Mouse (Mus musculus) limb, embryonic 13.5 days (tissue): ENCODE measurements around the gene Ndufb10. TPM values are rescaled to one million over a fixed set of nuclear protein-coding genes. Genes with fewer than 3 reads are reported as not detected.

Source experiments
- ATAC-seq: fragments of 200-750 bp; cut with Nextera tagmentation; 2 replicates; pipeline ENCODE4 v1.8.0; 2017; ENCODE audit warnings: low read depth, moderate number of reproducible peaks, moderate TSS enrichment; ENCODE audit not compliant: low FRiP score
- H3K27ac ChIP-seq: fragments of 300-500 bp; sonication (generic); 2 replicates; pipeline ENCODE4 v1.5.1; 2015; ENCODE audit warnings: inconsistent platforms, mild to moderate bottlenecking, moderate library complexity
- H3K27me3 ChIP-seq: fragments of 300-500 bp; sonication (generic); 2 replicates; pipeline ENCODE4 v1.6.1; 2015; ENCODE audit warnings: mild to moderate bottlenecking, inconsistent platforms
- H3K36me3 ChIP-seq: fragments of 300-500 bp; sonication (generic); 2 replicates; pipeline ENCODE4 v1.6.1; 2015; ENCODE audit warnings: inconsistent platforms, mild to moderate bottlenecking, moderate library complexity
- H3K4me1 ChIP-seq: fragments of 300-500 bp; sonication (generic); 2 replicates; pipeline ENCODE4 v1.6.1; 2015; ENCODE audit warnings: inconsistent platforms
- H3K4me2 ChIP-seq: fragments of 300-500 bp; sonication (generic); replicated peaks from 2 replicates; pipeline ENCODE4 v1.6.1; 2015; ENCODE audit warnings: inconsistent platforms, mild to moderate bottlenecking, moderate library complexity
- H3K4me3 ChIP-seq: fragments of 300-500 bp; sonication (generic); 2 replicates; pipeline ENCODE4 v1.5.1; 2015; ENCODE audit warnings: moderate library complexity, mild to moderate bottlenecking, inconsistent platforms
- H3K9ac ChIP-seq: fragments of 300-500 bp; sonication (generic); 2 replicates; pipeline ENCODE4 v1.6.1; 2015; ENCODE audit warnings: mild to moderate bottlenecking, inconsistent platforms
- H3K9me3 ChIP-seq: fragments of 300-500 bp; sonication (generic); 2 replicates; pipeline ENCODE4 v1.6.1; 2016; ENCODE audit warnings: inconsistent platforms
- WGBS: fragments of 180-500 bp; shearing (Covaris S2); methylation state at CpG from one replicate; pipeline ENCODE4 v1.1.7; 2015; 5-methylcytosine and 5-hydroxymethylcytosine counted together
- polyA plus RNA-seq: library from polyadenylated mRNA; unstranded; fragments of >200 nt; fragmentation: Nextera tagmentation; extraction: Ambion mirVana; gene quantifications from 2 replicates; pipeline ENCODE4 v1.2.1, GENCODE M21; 2015

Gene Ndufb10
- polyA plus RNA-seq, 1 experiment from 2014 or later: 206 TPM

GRCm38 (mm10) chr17:24745526-24746497, 21.5 kb upstream of the Ndufb10 start:
- Histone ChIP-seq H3K9me3 (no peaks in the 10 kb centered on the region), H3K36me3 (peaks cover 15% of the 10 kb centered on the region; the same call in 1 of the 2 replicates), H3K4me2 (no peak overlapping the region), H3K27me3 (peaks cover 11% of the 10 kb centered on the region), H3K27ac (no peak overlapping the region), H3K9ac (no peak overlapping the region), H3K4me3 (no peak overlapping the region), H3K4me1 (peaks cover 12% of the 10 kb centered on the region)
- peak; percentile 55; the same call in 1 of the 2 replicates for ATAC-seq
- WGBS: 21% methylated on average over 7 of the region's 7 CpGs

GRCm38 (mm10) chr17:24744381-24744780, 20.1 kb upstream of the Ndufb10 start:
- Histone ChIP-seq H3K36me3 (peaks cover 24% of the 10 kb centered on the region), H3K4me3 (no peak overlapping the region), H3K4me2 (no peak overlapping the region), H3K9me3 (no peaks in the 10 kb centered on the region), H3K9ac (no peak overlapping the region), H3K27ac (no peak overlapping the region), H3K4me1 (peaks cover 12% of the 10 kb centered on the region), H3K27me3 (no peaks in the 10 kb centered on the region)
- no peak for ATAC-seq
- WGBS: 75% methylated on average over 3 of the region's 3 CpGs

- H3K36me3 ChIP-seq: peaks cover 27% of the 10 kb centered on the region
- no peak overlapping the region for H3K9ac ChIP-seq
- no peak overlapping the region for H3K27ac ChIP-seq
- H3K9me3 ChIP-seq: no peaks in the 10 kb centered on the region
- H3K4me2 ChIP-seq: no peak overlapping the region
- 71% methylated on average over 5 of the region's 5 CpGs for WGBS
- H3K4me1 ChIP-seq: peaks cover 12% of the 10 kb centered on the region
- no peak overlapping the region for H3K4me3 ChIP-seq
- no peak for ATAC-seq
- no peaks in the 10 kb centered on the region for H3K27me3 ChIP-seq
Measured at GRCm38 (mm10) chr17:24743896-24744295, 19.6 kb upstream of the Ndufb10 start.

GRCm38 (mm10) chr17:24742307-24742706, 18.0 kb upstream of the Ndufb10 start:
- H3K27me3 ChIP-seq: no peaks in the 10 kb centered on the region
- 83% methylated on average over 8 of the region's 8 CpGs for WGBS
- no peak for ATAC-seq
- H3K4me1 ChIP-seq: peaks cover 14% of the 10 kb centered on the region
- peaks cover 27% of the 10 kb centered on the region for H3K36me3 ChIP-seq
- no peak overlapping the region for H3K9ac ChIP-seq
- no peak overlapping the region for H3K4me3 ChIP-seq
- H3K27ac ChIP-seq: no peak overlapping the region
- no peak overlapping the region for H3K4me2 ChIP-seq
- no peaks in the 10 kb centered on the region for H3K9me3 ChIP-seq

GRCm38 (mm10) chr17:24739926-24740325, 15.6 kb upstream of the Ndufb10 start:
- no peak overlapping the region for H3K4me2 ChIP-seq
- no peaks in the 10 kb centered on the region for H3K27me3 ChIP-seq
- H3K4me1 ChIP-seq: peaks cover 17% of the 10 kb centered on the region
- H3K9me3 ChIP-seq: no peaks in the 10 kb centered on the region
- no peak overlapping the region for H3K9ac ChIP-seq
- H3K27ac ChIP-seq: no peak overlapping the region
- no peak overlapping the region for H3K4me3 ChIP-seq
- 81% methylated on average over 8 of the region's 8 CpGs for WGBS
- no peak for ATAC-seq
- H3K36me3 ChIP-seq: peaks cover 27% of the 10 kb centered on the region

GRCm38 (mm10) chr17:24738238-24738637, 14.0 kb upstream of the Ndufb10 start:
- Histone ChIP-seq H3K9me3 (no peaks in the 10 kb centered on the region), H3K36me3 (peaks cover 27% of the 10 kb centered on the region), H3K4me3 (no peak overlapping the region), H3K4me2 (no peak overlapping the region), H3K27ac (no peak overlapping the region), H3K9ac (no peak overlapping the region), H3K4me1 (peaks cover 17% of the 10 kb centered on the region), H3K27me3 (peaks cover 5% of the 10 kb centered on the region; the same call in 1 of the 2 replicates)
- 83% methylated on average over 4 of the region's 4 CpGs for WGBS
- ATAC-seq: no peak

- peak overlapping the region; percentile 78 for H3K9ac ChIP-seq
- H3K4me3 ChIP-seq: peak overlapping the region; percentile 65
- H3K4me1 ChIP-seq: peaks cover 17% of the 10 kb centered on the region
- peaks cover 20% of the 10 kb centered on the region for H3K36me3 ChIP-seq
- H3K9me3 ChIP-seq: no peaks in the 10 kb centered on the region
- H3K27ac ChIP-seq: no peak overlapping the region
- 24% methylated on average over 8 of the region's 8 CpGs for WGBS
- peaks cover 9% of the 10 kb centered on the region; the same call in 1 of the 2 replicates for H3K27me3 ChIP-seq
- peak overlapping the region; percentile 87 for H3K4me2 ChIP-seq
- ATAC-seq: no peak; the same call in 1 of the 2 replicates
Measured at GRCm38 (mm10) chr17:24737135-24737810, 13.0 kb upstream of the Ndufb10 start.

- peak within 1 kb of the TSS; percentile 65 for H3K4me3 ChIP-seq
- peak within 1 kb of the TSS; percentile 78 for H3K9ac ChIP-seq
- peaks cover 17% of the 10 kb centered on the region for H3K4me1 ChIP-seq
- no peaks in the 10 kb centered on the region for H3K9me3 ChIP-seq
- H3K27me3 ChIP-seq: peaks cover 11% of the 10 kb centered on the region; the same call in 1 of the 2 replicates
- peaks cover 14% of the 10 kb centered on the region for H3K36me3 ChIP-seq
- WGBS: under 1% methylated on average over 29 of the region's 29 CpGs
- peak; percentile 95 for ATAC-seq
- peak within 1 kb of the TSS; percentile 87 for H3K4me2 ChIP-seq
- H3K27ac ChIP-seq: peak within 1 kb of the TSS; percentile 72; the same call in 1 of the 2 replicates
Measured at GRCm38 (mm10) chr17:24736330-24737051, 12.2 kb upstream of the Ndufb10 start, which contains the start of gene Msrb1. Msrb1 (plus strand) TSS chr17:24736642.

GRCm38 (mm10) chr17:24735446-24735845, 11.2 kb upstream of the Ndufb10 start:
- no peak for ATAC-seq
- no peak overlapping the region for H3K9ac ChIP-seq
- peaks cover 12% of the 10 kb centered on the region for H3K36me3 ChIP-seq
- no peaks in the 10 kb centered on the region for H3K9me3 ChIP-seq
- 0 out of 2 replicates have a peak overlapping the region, but pooled peaks have one; percentile 87 for H3K4me2 ChIP-seq
- no peak overlapping the region for H3K4me3 ChIP-seq
- H3K27ac ChIP-seq: no peak overlapping the region
- peaks cover 17% of the 10 kb centered on the region for H3K4me1 ChIP-seq
- peaks cover 11% of the 10 kb centered on the region; the same call in 1 of the 2 replicates for H3K27me3 ChIP-seq
- WGBS: 91% methylated on average over 7 of the region's 7 CpGs

GRCm38 (mm10) chr17:24734513-24734912, 10.2 kb upstream of the Ndufb10 start:
- H3K9ac ChIP-seq: no peak overlapping the region
- no peak for ATAC-seq
- peaks cover 11% of the 10 kb centered on the region; the same call in 1 of the 2 replicates for H3K27me3 ChIP-seq
- no peak overlapping the region for H3K4me3 ChIP-seq
- H3K27ac ChIP-seq: no peak overlapping the region
- 88% methylated on average over 1 of the region's 1 CpGs for WGBS
- H3K36me3 ChIP-seq: peaks cover 4% of the 10 kb centered on the region; the same call in 1 of the 2 replicates
- H3K4me1 ChIP-seq: peaks cover 17% of the 10 kb centered on the region
- H3K4me2 ChIP-seq: no peak overlapping the region
- H3K9me3 ChIP-seq: no peaks in the 10 kb centered on the region

GRCm38 (mm10) chr17:24733434-24734050, 9.3 kb upstream of the Ndufb10 start:
- no peak overlapping the region for H3K4me3 ChIP-seq
- H3K4me1 ChIP-seq: peaks cover 17% of the 10 kb centered on the region
- H3K36me3 ChIP-seq: no peaks in the 10 kb centered on the region
- H3K4me2 ChIP-seq: no peak overlapping the region
- peaks cover 11% of the 10 kb centered on the region; the same call in 1 of the 2 replicates for H3K27me3 ChIP-seq
- 0 out of 2 replicates have a peak overlapping the region, but pooled peaks have one; percentile 46 for H3K9ac ChIP-seq
- no peak overlapping the region for H3K27ac ChIP-seq
- no peaks in the 10 kb centered on the region for H3K9me3 ChIP-seq
- ATAC-seq: no peak
- WGBS: 88% methylated on average over 21 of the region's 21 CpGs
